Mouse (Mus musculus): Measurements from ENCODE around the gene Gps1.

GRCm38 (mm10) chr11:120736424-120736823 is 47.6 kb upstream of the Gps1 start:
- TF ChIP-seq MAZ (IDR thresholded peaks at IDR 0.05; ENCODE audit: low read depth, low read length), result no peak
- TF ChIP-seq USF1 (IDR thresholded peaks at IDR 0.05; ENCODE audit: low read depth, low read length), result no peak
- no peak for TF ChIP-seq ETS1 (IDR thresholded peaks at IDR 0.05; ENCODE audit: low read depth, low read length)
- TF ChIP-seq RAD21 (IDR thresholded peaks at IDR 0.05; ENCODE audit: low read depth, low read length), result no peak
